Mouse (Mus musculus) frontal cortex, postnatal 36 days (tissue): ENCODE measurements at regions not wholly inside any gene's neighbourhood (a gene's known extent, or its start where the extent isn't known, plus 50 kb on each side); places are given as distances from the start of the nearest gene placed in this dataset.
A peak's percentile ranks its signal among the peaks of the same experiment; 100 is the strongest.

ENCODE experiments used
- DNase-seq, 2 experiments: peaks; one replicate each; pipeline ENCODE4 v3.0.0; 2022; ENCODE audit warnings: low spot score in 2 of 2

GRCm38 (mm10) chr9:68463637-68464304 lies 189.8 kb upstream of the Rora start:
- DNase-seq: no peak

GRCm38 (mm10) chr9:68466671-68467070 lies 186.9 kb upstream of the Rora start:
- DNase-seq: no peak

GRCm38 (mm10) chr9:68476391-68476790 lies 177.2 kb upstream of the Rora start:
- no peak for DNase-seq

- peak; percentile 5 to 15 for DNase-seq
These were observed 176.1 kb upstream of the Rora start for GRCm38 (mm10) chr9:68477466-68477865.

- DNase-seq: no peak
These were observed 166.9 kb upstream of the Rora start for GRCm38 (mm10) chr9:68486646-68487045.

- no peak for DNase-seq
These were observed 162.4 kb upstream of the Rora start for GRCm38 (mm10) chr9:68491151-68491550.

GRCm38 (mm10) chr9:68521218-68521617 lies 132.4 kb upstream of the Rora start:
- peak; percentile 2 to 14 for DNase-seq

- DNase-seq: no peak
These were observed 91.6 kb upstream of the Rora start for GRCm38 (mm10) chr9:68561767-68562552.

- no peak for DNase-seq
These were observed 90.4 kb upstream of the Rora start for GRCm38 (mm10) chr9:68563206-68563605.

GRCm38 (mm10) chr9:68585751-68586150 lies 67.8 kb upstream of the Rora start:
- no peak for DNase-seq

- DNase-seq: peak; percentile 2 to 17
These were observed 62.6 kb upstream of the Rora start for GRCm38 (mm10) chr9:68591023-68591422.

- DNase-seq: no peak
These were observed 60.6 kb upstream of the Rora start for GRCm38 (mm10) chr9:68592976-68593375.

GRCm38 (mm10) chr9:68594586-68594985 lies 59.0 kb upstream of the Rora start:
- DNase-seq: no peak
